ENCODE assay signal across 18 mouse cellular contexts in genomic region chr1:88280006-88280690, GRCm38 (mm10). TPM values are rescaled to one million over a fixed set of nuclear protein-coding genes. Genes with fewer than 3 reads are reported as not detected.
DNase-seq lines count a peak whose midpoint lies in the region; ATAC-seq lines count a peak whose summit lies in the region.
"Had no signal": no experiment of that assay in that cellular context is flagged by ENCODE, and none has a peak within 500 bp of the region (broad histone marks: within the 10 kb centered on the region; RNA-seq: fewer than 3 reads in every experiment).

No protein-coding gene starts in this region.

- peak; percentile 91 for DNase-seq in heart, adult 11 months
- DNase-seq in thymus, postnatal 4 days, result peak; percentile 18
- DNase-seq in thymus, adult 18-20 months, result no peak
- peak; percentile 71 for DNase-seq in retina, postnatal 1 day
- no peak for DNase-seq in heart, postnatal 10 days
- DNase-seq: cerebellum, adult 9-11 months; kidney, adult 2 months; kidney, postnatal 14 days; lung, embryonic 14.5 days had no signal

- no peak overlapping the region for H3K4me2 ChIP-seq in heart, embryonic 11.5 days
- H3K4me2 ChIP-seq in midbrain, embryonic 15.5 days, result no peak overlapping the region
- H3K4me2 ChIP-seq: hindbrain, embryonic 14.5 days; lung, embryonic 14.5 days; midbrain, embryonic 12.5 days had no signal

- WGBS in heart, embryonic 11.5 days (ENCODE audit: insufficient replicate concordance), result 68% methylated on average over 15 of the region's 15 CpGs
- 75% methylated on average over 15 of the region's 15 CpGs for WGBS in midbrain, embryonic 15.5 days

- H3K4me1 ChIP-seq in heart, embryonic 11.5 days (ENCODE audit: control insufficient read depth, insufficient read depth, low read length), result peaks cover 13% of the 10 kb centered on the region
- peaks cover 22% of the 10 kb centered on the region for H3K4me1 ChIP-seq in midbrain, embryonic 15.5 days

- H3K9ac ChIP-seq in heart, embryonic 11.5 days (ENCODE audit: low read depth, low read length), result no peak overlapping the region
- H3K9ac ChIP-seq in midbrain, embryonic 15.5 days, result no peak overlapping the region
- H3K9ac ChIP-seq: hindbrain, embryonic 14.5 days; lung, embryonic 14.5 days; midbrain, embryonic 12.5 days had no signal

- no peak for ATAC-seq in heart, embryonic 11.5 days (replicated peaks; ENCODE audit: insufficient number of reproducible peaks, low FRiP score, low TSS enrichment)
- ATAC-seq in midbrain, embryonic 15.5 days (replicated peaks), result no peak
- ATAC-seq: forebrain, embryonic 14.5 days had no signal

- H3K27me3 ChIP-seq in heart, embryonic 11.5 days (ENCODE audit: control insufficient read depth, insufficient read depth, low read length), result no peaks in the 10 kb centered on the region
- no peaks in the 10 kb centered on the region for H3K27me3 ChIP-seq in midbrain, embryonic 15.5 days (replicated peaks)
- H3K27me3 ChIP-seq: midbrain, embryonic 12.5 days had no signal

- intact Hi-C loops in heart, postnatal 10 days (cut with DNase I), result no loop called here

- H3K27ac ChIP-seq in heart, embryonic 11.5 days (ENCODE audit: low read depth, low read length), result no peak overlapping the region
- H3K27ac ChIP-seq in midbrain, embryonic 15.5 days, result no peak overlapping the region
- H3K27ac ChIP-seq: hindbrain, embryonic 14.5 days; macrophage; midbrain, embryonic 12.5 days had no signal

- no peak overlapping the region for H3K4me3 ChIP-seq in heart, embryonic 11.5 days (ENCODE audit: low read depth, low read length)
- H3K4me3 ChIP-seq in midbrain, embryonic 15.5 days, result no peak overlapping the region
- H3K4me3 ChIP-seq: midbrain, embryonic 12.5 days had no signal

- peaks cover 36% of the 10 kb centered on the region for H3K9me3 ChIP-seq in heart, embryonic 11.5 days (replicated peaks; ENCODE audit: control insufficient read depth, low read length)
- H3K9me3 ChIP-seq in midbrain, embryonic 15.5 days, result peaks cover 12% of the 10 kb centered on the region; the same call in 1 of the 2 replicates

- H3K36me3 ChIP-seq in heart, embryonic 11.5 days (ENCODE audit: control insufficient read depth, insufficient read depth, low read length), result no peaks in the 10 kb centered on the region
- H3K36me3 ChIP-seq in midbrain, embryonic 15.5 days (replicated peaks), result no peaks in the 10 kb centered on the region

RNA-seq across cellular contexts. Expression of gene Trpm8, which starts 2.7 kb away (rescaled TPM):
- polyA plus RNA-seq in heart, embryonic 11.5 days (2014; fragmentation: Nextera tagmentation; extraction: Ambion mirVana), result 0.10 TPM in 1 of 2 replicates, not detected in the other
- polyA plus RNA-seq in midbrain, embryonic 15.5 days (2015; fragmentation: Nextera tagmentation; extraction: Ambion mirVana), result 0.09 and 0.10 TPM in 2 replicates
- total RNA-seq in heart, postnatal 10 days (2021), result not detected
- total RNA-seq: heart, adult 8-10 months; heart, postnatal 14 days had no signal
- polyA plus RNA-seq: forebrain, embryonic 14.5 days; kidney, adult 2 months; limb, embryonic 14.5 days; lung, embryonic 14.5 days; macrophage; midbrain, embryonic 12.5 days had no signal

RNA-seq across cellular contexts. Expression of gene Hjurp, which starts 2.7 kb away (rescaled TPM):
- 117 and 118 TPM in 2 replicates for polyA plus RNA-seq in heart, embryonic 11.5 days (2014; fragmentation: Nextera tagmentation; extraction: Ambion mirVana)
- 85.4 and 86.4 TPM in 2 replicates for polyA plus RNA-seq in midbrain, embryonic 15.5 days (2015; fragmentation: Nextera tagmentation; extraction: Ambion mirVana)
- 10 to 100 TPM; 43.5 to 44.5 TPM for total RNA-seq in heart, postnatal 10 days (2021)

RNA-seq across cellular contexts. Expression of gene Mroh2a, which starts 53.4 kb away (rescaled TPM):
- 0.63 and 1.1 TPM in 2 replicates for polyA plus RNA-seq in heart, embryonic 11.5 days (2014; fragmentation: Nextera tagmentation; extraction: Ambion mirVana)
- polyA plus RNA-seq in midbrain, embryonic 15.5 days (2015; fragmentation: Nextera tagmentation; extraction: Ambion mirVana), result 0.50 and 0.86 TPM in 2 replicates
- total RNA-seq in heart, postnatal 10 days (2021), result under 1 TPM in 1 of 2 experiments, not detected in 1; 0.10 TPM

Comparison
In these comparisons a context has a peak if more than half of its experiments do, and no peak if none do; other contexts are left out.
1. DNase-seq: peak in heart, adult 11 months (single experiment), thymus, postnatal 4 days (single experiment) and retina, postnatal 1 day (single experiment); none in thymus, adult 18-20 months (0 of 2) and heart, postnatal 10 days (0 of 2).